11 mouse cellular contexts compared by ENCODE assay signal in genomic region chr11:88683026-88683770, GRCm38 (mm10). TPM values are rescaled to one million over a fixed set of nuclear protein-coding genes. Genes with fewer than 3 reads are reported as not detected.
A peak's percentile ranks its signal among the peaks of the same experiment; 100 is the strongest.
DNase-seq lines count a peak whose midpoint lies in the region; ATAC-seq lines count a peak whose summit lies in the region.
"Had no signal": no experiment of that assay in that cellular context is flagged by ENCODE, and none has a peak within 500 bp of the region (broad histone marks: within the 10 kb centered on the region; RNA-seq: fewer than 3 reads in every experiment).

No protein-coding gene starts in this region.

- H3K9ac ChIP-seq in hindbrain, embryonic 11.5 days (ENCODE audit: low read depth, low read length): no peak overlapping the region
- H3K9ac ChIP-seq in stomach, embryonic 16.5 days (ENCODE audit: low read length): no peak overlapping the region
- H3K9ac ChIP-seq: kidney, embryonic 15.5 days had no signal

- H3K4me2 ChIP-seq in hindbrain, embryonic 11.5 days (replicated peaks; ENCODE audit: low read depth, low read length): no peak overlapping the region
- H3K4me2 ChIP-seq in stomach, embryonic 16.5 days (ENCODE audit: low read depth, low read length): no peak overlapping the region
- H3K4me2 ChIP-seq: kidney, embryonic 15.5 days had no signal

- H3K4me3 ChIP-seq in hindbrain, embryonic 10.5 days: no peak overlapping the region
- H3K4me3 ChIP-seq in hindbrain, embryonic 11.5 days (ENCODE audit: low read depth, low read length): no peak overlapping the region
- H3K4me3 ChIP-seq in midbrain, embryonic 10.5 days: no peak overlapping the region
- no peak overlapping the region for H3K4me3 ChIP-seq in stomach, embryonic 16.5 days (replicated peaks; ENCODE audit: low read length)
- H3K4me3 ChIP-seq: kidney, embryonic 15.5 days had no signal

- WGBS in hindbrain, embryonic 10.5 days: 78% methylated on average over 14 of the region's 14 CpGs
- WGBS in hindbrain, embryonic 11.5 days: 71% methylated on average over 14 of the region's 14 CpGs
- 73% methylated on average over 14 of the region's 14 CpGs for WGBS in midbrain, embryonic 10.5 days
- WGBS in stomach, embryonic 16.5 days: 65% methylated on average over 14 of the region's 14 CpGs

- H3K27me3 ChIP-seq in hindbrain, embryonic 10.5 days (ENCODE audit: insufficient read depth, poor library complexity, severe bottlenecking): no peaks in the 10 kb centered on the region
- H3K27me3 ChIP-seq in hindbrain, embryonic 11.5 days (ENCODE audit: control insufficient read depth, insufficient read depth, low read length): no peaks in the 10 kb centered on the region
- H3K27me3 ChIP-seq in midbrain, embryonic 10.5 days (ENCODE audit: low read depth, poor library complexity, severe bottlenecking): no peaks in the 10 kb centered on the region
- no peaks in the 10 kb centered on the region for H3K27me3 ChIP-seq in stomach, embryonic 16.5 days (ENCODE audit: control insufficient read depth, insufficient read depth, low read length)
- H3K27me3 ChIP-seq: kidney, embryonic 15.5 days had no signal

- ATAC-seq in hindbrain, embryonic 11.5 days (ENCODE audit: low FRiP score): no peak
- ATAC-seq in stomach, embryonic 16.5 days (ENCODE audit: insufficient read depth, low FRiP score): peak; percentile 46; the same call in 1 of the 2 replicates

- H3K9me3 ChIP-seq in hindbrain, embryonic 10.5 days: no peaks in the 10 kb centered on the region
- H3K9me3 ChIP-seq in hindbrain, embryonic 11.5 days (ENCODE audit: control insufficient read depth, low read length): no peaks in the 10 kb centered on the region
- no peaks in the 10 kb centered on the region for H3K9me3 ChIP-seq in midbrain, embryonic 10.5 days (replicated peaks)
- H3K9me3 ChIP-seq in stomach, embryonic 16.5 days (replicated peaks; ENCODE audit: control insufficient read depth, low read length): no peaks in the 10 kb centered on the region
- H3K9me3 ChIP-seq: kidney, embryonic 15.5 days had no signal

- DNase-seq in hindbrain, embryonic 10.5 days (ENCODE audit: low spot score): no peak
- no peak for DNase-seq in hindbrain, embryonic 11.5 days (ENCODE audit: low spot score)
- DNase-seq in thymus, postnatal 4 days: peak; percentile 32
- no peak for DNase-seq in thymus, postnatal 25 days
- DNase-seq in midbrain, embryonic 10.5 days (ENCODE audit: low spot score): no peak
- no peak for DNase-seq in kidney, postnatal 10 days
- DNase-seq in thymus, postnatal 0 days (ENCODE audit: low spot score): no peak
- DNase-seq: cerebellum, adult 11-12 months had no signal

- peaks cover 97% of the 10 kb centered on the region for H3K36me3 ChIP-seq in hindbrain, embryonic 10.5 days
- H3K36me3 ChIP-seq in hindbrain, embryonic 11.5 days (ENCODE audit: control insufficient read depth, insufficient read depth, low read length): 0 out of 2 replicates have a peak, but pooled peaks cover 2% of the 10 kb centered on the region
- H3K36me3 ChIP-seq in midbrain, embryonic 10.5 days: peaks cover 89% of the 10 kb centered on the region
- no peaks in the 10 kb centered on the region for H3K36me3 ChIP-seq in stomach, embryonic 16.5 days (ENCODE audit: control insufficient read depth, insufficient read depth, low read length)

- peaks cover 84% of the 10 kb centered on the region for H3K4me1 ChIP-seq in hindbrain, embryonic 10.5 days (replicated peaks)
- peaks cover 5% of the 10 kb centered on the region; the same call in 1 of the 2 replicates for H3K4me1 ChIP-seq in hindbrain, embryonic 11.5 days (replicated peaks; ENCODE audit: control insufficient read depth, insufficient read depth, low read length)
- peaks cover 94% of the 10 kb centered on the region for H3K4me1 ChIP-seq in midbrain, embryonic 10.5 days
- H3K4me1 ChIP-seq in stomach, embryonic 16.5 days (ENCODE audit: control insufficient read depth, insufficient read depth, low read length): peaks cover 34% of the 10 kb centered on the region

- peak overlapping the region; percentile 40 for H3K27ac ChIP-seq in hindbrain, embryonic 10.5 days
- H3K27ac ChIP-seq in hindbrain, embryonic 11.5 days (ENCODE audit: low read depth, low read length): no peak overlapping the region
- peak overlapping the region; percentile 81 for H3K27ac ChIP-seq in midbrain, embryonic 10.5 days (replicated peaks)
- peak overlapping the region; percentile 19; the same call in 1 of the 2 replicates for H3K27ac ChIP-seq in stomach, embryonic 16.5 days (ENCODE audit: low read length)
- H3K27ac ChIP-seq: macrophage had no signal

RNA-seq across cellular contexts. Expression of gene Msi2, which starts 35.1 kb away (rescaled TPM):
- polyA plus RNA-seq in hindbrain, embryonic 10.5 days (2016; fragmentation: Nextera tagmentation; extraction: Ambion mirVana): 27.3 and 29.9 TPM in 2 replicates
- polyA plus RNA-seq in hindbrain, embryonic 11.5 days (2014; fragmentation: Nextera tagmentation; extraction: Ambion mirVana): 26.7 and 40.1 TPM in 2 replicates
- 25.3 and 30.5 TPM in 2 replicates for polyA plus RNA-seq in midbrain, embryonic 10.5 days (2016; fragmentation: Nextera tagmentation; extraction: Ambion mirVana)
- 11.5 and 11.7 TPM in 2 replicates for polyA plus RNA-seq in stomach, embryonic 16.5 days (2015; fragmentation: Nextera tagmentation; extraction: Ambion mirVana)
- polyA plus RNA-seq in thymus, postnatal 0 days (2015; fragmentation: Nextera tagmentation; extraction: Ambion mirVana): 13.5 and 23.0 TPM in 2 replicates
